Mouse (Mus musculus): ENCODE results near the gene Tmem263. TPM values are rescaled to one million over a fixed set of nuclear protein-coding genes. Genes with fewer than 3 reads are reported as not detected.

Tmem263 gene
- 51.8 and 61.6 TPM in 2 replicates for polyA plus RNA-seq (2014; fragmentation: Nextera tagmentation; extraction: Ambion mirVana)

DNA sequence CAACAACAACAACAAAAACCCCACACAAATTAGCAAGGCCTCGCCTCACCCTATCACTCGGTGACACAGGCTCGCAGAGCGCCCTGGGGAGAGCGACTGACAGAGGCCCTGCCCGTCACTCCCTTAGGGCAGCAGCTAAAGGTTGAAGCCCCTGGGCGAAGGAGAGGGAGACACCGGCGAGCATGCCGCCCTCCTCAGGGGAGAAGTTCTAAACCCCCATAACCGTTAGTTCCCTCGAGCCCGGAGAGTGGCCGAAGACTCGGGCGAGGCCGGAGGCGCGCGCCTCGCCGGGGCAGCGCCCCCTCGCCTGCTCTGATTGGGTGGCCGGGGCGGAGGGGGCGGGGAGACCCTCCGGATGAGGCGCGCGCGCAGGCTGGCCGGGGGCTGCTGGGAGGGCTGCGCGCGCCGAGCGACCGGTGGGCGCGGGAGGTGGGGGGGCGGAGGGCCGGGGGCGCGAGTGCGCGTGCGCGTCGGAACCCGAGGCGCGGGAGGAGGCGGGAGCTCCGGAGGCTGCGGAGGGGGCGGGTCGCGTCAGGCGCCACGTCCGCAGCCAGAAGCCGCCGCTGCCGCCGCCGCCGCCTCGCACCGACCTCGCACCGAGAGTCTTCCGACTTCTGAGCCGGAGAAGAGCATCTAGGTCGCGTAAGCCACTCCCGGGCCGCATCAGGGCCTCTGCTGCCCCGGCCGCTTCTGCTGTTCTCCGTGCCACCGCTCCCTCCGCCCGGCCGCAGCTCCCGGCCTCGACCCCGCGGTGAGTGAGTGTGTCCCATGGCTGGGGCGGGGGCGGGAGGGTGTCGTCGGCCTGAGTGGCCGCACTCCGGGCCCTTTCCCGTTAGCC is at the start of gene Tmem263, which contains the start of gene Fhl4:
TSS of gene Tmem263 (plus strand) at position 381 of the 838 bp plus-strand sequence.
TSS of gene Fhl4 (minus strand) at position 249 of the 838 bp plus-strand sequence.
- Histone ChIP-seq H3K4me3 (ENCODE audit: low read depth, low read length) (peak within 1 kb of the TSS; percentile 95), H3K9ac (ENCODE audit: low read length) (peak within 1 kb of the TSS; percentile 90), H3K27ac (ENCODE audit: low read depth) (peak within 1 kb of the TSS; percentile 82), H3K4me2 (ENCODE audit: low read length) (peak within 1 kb of the TSS; percentile 79), H3K27me3 (replicated peaks; ENCODE audit: control insufficient read depth, insufficient read depth, low read length) (no peaks in the 10 kb centered on the region), H3K9me3 (ENCODE audit: control insufficient read depth, low read length) (no peaks in the 10 kb centered on the region), H3K36me3 (ENCODE audit: control insufficient read depth, insufficient read depth, low read length) (no peaks in the 10 kb centered on the region), H3K4me1 (replicated peaks; ENCODE audit: control insufficient read depth, insufficient read depth, low read length) (peaks cover 3% of the 10 kb centered on the region; the same call in 1 of the 2 replicates)
- under 1% methylated on average over 43 of the region's 96 CpGs for WGBS
- DNase-seq (ENCODE audit: low spot score) (peak; percentile 92), ATAC-seq (replicated peaks; ENCODE audit: low FRiP score, low TSS enrichment, low read depth) (peak; percentile 96)

DNA sequence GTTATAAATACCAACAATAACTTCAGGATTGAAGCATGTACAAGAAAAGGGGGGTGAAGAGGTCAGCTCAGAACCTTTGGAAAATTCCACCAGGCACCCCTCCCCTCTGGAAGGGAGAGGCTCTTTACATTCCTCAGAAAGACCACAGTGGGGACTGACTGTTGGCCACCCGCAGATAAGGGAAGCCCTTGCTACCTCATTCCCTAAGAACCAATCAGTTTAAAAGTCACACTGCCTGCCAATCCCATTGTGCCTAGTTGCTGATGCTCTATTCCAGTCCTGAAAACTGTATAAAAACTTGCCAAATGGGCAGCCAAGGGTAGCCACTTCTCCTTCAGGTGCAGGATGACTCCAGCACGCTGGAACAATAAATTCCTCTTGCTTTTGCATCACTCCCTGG is 47.6 kb upstream of the Tmem263 start:
- Histone ChIP-seq H3K9ac (ENCODE audit: low read length) (no peak overlapping the region), H3K4me1 (replicated peaks; ENCODE audit: control insufficient read depth, insufficient read depth, low read length) (no peaks in the 10 kb centered on the region), H3K36me3 (ENCODE audit: control insufficient read depth, insufficient read depth, low read length) (no peaks in the 10 kb centered on the region), H3K4me2 (ENCODE audit: low read length) (no peak overlapping the region), H3K27me3 (replicated peaks; ENCODE audit: control insufficient read depth, insufficient read depth, low read length) (no peaks in the 10 kb centered on the region), H3K4me3 (ENCODE audit: low read depth, low read length) (no peak overlapping the region), H3K27ac (ENCODE audit: low read depth) (no peak overlapping the region), H3K9me3 (ENCODE audit: control insufficient read depth, low read length) (0 out of 2 replicates have a peak, but pooled peaks cover 2% of the 10 kb centered on the region)
- ATAC-seq (replicated peaks; ENCODE audit: low FRiP score, low TSS enrichment, low read depth) (no peak), DNase-seq (ENCODE audit: low spot score) (no peak)
- 90% methylated on average over 2 of the region's 2 CpGs for WGBS

GRCm38 (mm10) chr10:85071605-85072152 is 30.7 kb upstream of the Tmem263 start:
- Histone ChIP-seq H3K9me3 (ENCODE audit: control insufficient read depth, low read length) (no peaks in the 10 kb centered on the region), H3K4me1 (replicated peaks; ENCODE audit: control insufficient read depth, insufficient read depth, low read length) (no peaks in the 10 kb centered on the region), H3K4me3 (ENCODE audit: low read depth, low read length) (no peak overlapping the region), H3K36me3 (ENCODE audit: control insufficient read depth, insufficient read depth, low read length) (no peaks in the 10 kb centered on the region), H3K9ac (ENCODE audit: low read length) (no peak overlapping the region), H3K27ac (ENCODE audit: low read depth) (no peak overlapping the region), H3K4me2 (ENCODE audit: low read length) (no peak overlapping the region), H3K27me3 (replicated peaks; ENCODE audit: control insufficient read depth, insufficient read depth, low read length) (no peaks in the 10 kb centered on the region)
- DNase-seq (ENCODE audit: low spot score) (no peak), ATAC-seq (replicated peaks; ENCODE audit: low FRiP score, low TSS enrichment, low read depth) (no peak)
- WGBS: 62% methylated on average over 4 of the region's 4 CpGs

GRCm38 (mm10) chr10:85101841-85102240 is 586 bp upstream of the Tmem263 start:
- WGBS: under 1% methylated on average over 10 of the region's 10 CpGs
- DNase-seq (ENCODE audit: low spot score) (no peak), ATAC-seq (replicated peaks; ENCODE audit: low FRiP score, low TSS enrichment, low read depth) (peak; percentile 22; the same call in 1 of the 2 replicates)
- Histone ChIP-seq H3K9ac (ENCODE audit: low read length) (peak overlapping the region; percentile 90), H3K27me3 (replicated peaks; ENCODE audit: control insufficient read depth, insufficient read depth, low read length) (no peaks in the 10 kb centered on the region), H3K4me1 (replicated peaks; ENCODE audit: control insufficient read depth, insufficient read depth, low read length) (peaks cover 3% of the 10 kb centered on the region; the same call in 1 of the 2 replicates), H3K9me3 (ENCODE audit: control insufficient read depth, low read length) (no peaks in the 10 kb centered on the region), H3K4me2 (ENCODE audit: low read length) (peak overlapping the region; percentile 79), H3K4me3 (ENCODE audit: low read depth, low read length) (peak overlapping the region; percentile 95), H3K27ac (ENCODE audit: low read depth) (peak overlapping the region; percentile 73), H3K36me3 (ENCODE audit: control insufficient read depth, insufficient read depth, low read length) (no peaks in the 10 kb centered on the region)

DNA sequence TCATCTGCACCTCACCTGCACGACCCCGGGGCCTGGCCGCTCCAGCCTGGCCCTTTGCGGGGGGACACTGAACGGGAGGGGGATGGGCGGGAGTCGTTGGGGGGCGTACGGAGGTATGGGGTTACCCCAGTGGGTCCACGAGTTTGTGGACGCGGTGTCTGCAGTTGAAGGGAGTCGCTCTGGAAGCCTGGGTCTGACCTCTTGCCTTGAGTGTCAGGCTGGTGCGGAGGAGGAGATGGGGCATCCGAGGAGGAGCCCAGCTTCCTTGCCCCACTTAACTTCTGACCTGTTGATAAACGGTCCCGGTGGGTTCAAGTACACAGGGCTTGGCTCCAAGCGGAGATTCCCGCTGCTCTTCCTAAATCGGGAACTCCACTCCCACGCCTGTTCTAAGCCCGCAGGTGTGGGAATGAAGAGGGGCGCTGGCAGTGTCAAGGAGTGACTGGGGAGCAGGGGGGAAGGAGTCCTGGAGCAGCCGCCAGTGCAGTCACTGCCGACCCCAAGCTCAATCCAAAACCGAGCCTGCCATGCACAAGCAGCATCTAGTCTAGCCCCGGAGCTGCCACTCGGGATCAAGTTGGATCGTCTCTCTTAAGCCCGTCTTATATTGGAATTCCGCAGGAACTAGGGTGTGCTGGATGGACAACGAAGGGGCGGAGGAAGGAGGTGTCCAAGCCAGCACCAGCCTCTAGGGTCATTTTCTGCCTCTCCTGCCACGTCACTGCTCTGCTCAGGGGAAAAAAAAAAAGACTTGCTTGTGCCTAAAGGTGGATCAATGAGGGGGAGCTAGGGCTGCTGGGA is 858 bp downstream of the Tmem263 start:
- Histone ChIP-seq H3K4me2 (ENCODE audit: low read length) (peak overlapping the region; percentile 79), H3K9me3 (ENCODE audit: control insufficient read depth, low read length) (no peaks in the 10 kb centered on the region), H3K27ac (ENCODE audit: low read depth) (peak overlapping the region; percentile 82), H3K36me3 (ENCODE audit: control insufficient read depth, insufficient read depth, low read length) (no peaks in the 10 kb centered on the region), H3K4me1 (replicated peaks; ENCODE audit: control insufficient read depth, insufficient read depth, low read length) (peaks cover 3% of the 10 kb centered on the region; the same call in 1 of the 2 replicates), H3K4me3 (ENCODE audit: low read depth, low read length) (peak overlapping the region; percentile 95), H3K9ac (ENCODE audit: low read length) (peak overlapping the region; percentile 90), H3K27me3 (replicated peaks; ENCODE audit: control insufficient read depth, insufficient read depth, low read length) (no peaks in the 10 kb centered on the region)
- peak; percentile 78 for DNase-seq (ENCODE audit: low spot score)
- WGBS: under 1% methylated on average over 34 of the region's 34 CpGs
- peak; percentile 51 for ATAC-seq (replicated peaks; ENCODE audit: low FRiP score, low TSS enrichment, low read depth)

DNA sequence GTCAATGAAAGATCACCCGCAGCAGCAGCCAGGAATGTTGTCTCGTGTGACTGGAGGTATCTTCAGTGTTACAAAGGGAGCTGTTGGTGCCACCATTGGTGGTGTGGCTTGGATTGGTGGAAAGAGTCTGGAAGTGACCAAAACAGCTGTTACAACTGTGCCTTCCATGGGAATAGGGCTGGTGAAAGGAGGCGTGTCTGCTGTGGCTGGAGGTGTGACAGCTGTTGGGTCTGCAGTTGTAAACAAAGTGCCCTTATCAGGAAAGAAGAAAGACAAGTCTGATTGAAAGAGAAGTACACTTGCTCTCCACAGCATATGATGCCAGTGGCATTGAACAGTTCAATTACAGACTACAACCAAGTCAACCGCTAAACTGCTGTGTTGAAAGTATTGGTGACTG is 12.0 kb downstream of the Tmem263 start:
- no peaks in the 10 kb centered on the region for H3K9me3 ChIP-seq (ENCODE audit: control insufficient read depth, low read length)
- DNase-seq (ENCODE audit: low spot score): no peak
- H3K4me3 ChIP-seq (ENCODE audit: low read depth, low read length): no peak overlapping the region

GRCm38 (mm10) chr10:85125184-85125583 is 22.8 kb downstream of the Tmem263 start:
- WGBS: 79% methylated on average over 13 of the region's 13 CpGs

More for the DNA sequence above, 12.0 kb downstream of the Tmem263 start:
- peaks cover 36% of the 10 kb centered on the region for H3K36me3 ChIP-seq (ENCODE audit: control insufficient read depth, insufficient read depth, low read length)
- H3K4me2 ChIP-seq (ENCODE audit: low read length): no peak overlapping the region
- 86% methylated on average over 4 of the region's 4 CpGs for WGBS
- ATAC-seq (replicated peaks; ENCODE audit: low FRiP score, low TSS enrichment, low read depth): no peak
- H3K27me3 ChIP-seq (replicated peaks; ENCODE audit: control insufficient read depth, insufficient read depth, low read length): no peaks in the 10 kb centered on the region
- peaks cover 2% of the 10 kb centered on the region for H3K4me1 ChIP-seq (replicated peaks; ENCODE audit: control insufficient read depth, insufficient read depth, low read length)
- no peak overlapping the region for H3K9ac ChIP-seq (ENCODE audit: low read length)
- H3K27ac ChIP-seq (ENCODE audit: low read depth): no peak overlapping the region

More at GRCm38 (mm10) chr10:85125184-85125583, 22.8 kb downstream of the Tmem263 start:
- no peak overlapping the region for H3K4me3 ChIP-seq (ENCODE audit: low read depth, low read length)
- ATAC-seq (replicated peaks; ENCODE audit: low FRiP score, low TSS enrichment, low read depth) (no peak), DNase-seq (ENCODE audit: low spot score) (no peak)
- H3K4me2 ChIP-seq (ENCODE audit: low read length): no peak overlapping the region
- H3K27me3 ChIP-seq (replicated peaks; ENCODE audit: control insufficient read depth, insufficient read depth, low read length): no peaks in the 10 kb centered on the region
- H3K9ac ChIP-seq (ENCODE audit: low read length): no peak overlapping the region
- H3K4me1 ChIP-seq (replicated peaks; ENCODE audit: control insufficient read depth, insufficient read depth, low read length): peaks cover 11% of the 10 kb centered on the region
- H3K9me3 ChIP-seq (ENCODE audit: control insufficient read depth, low read length): no peaks in the 10 kb centered on the region
- H3K27ac ChIP-seq (ENCODE audit: low read depth): no peak overlapping the region
- peaks cover 32% of the 10 kb centered on the region for H3K36me3 ChIP-seq (ENCODE audit: control insufficient read depth, insufficient read depth, low read length)
